Mouse (Mus musculus) midbrain, embryonic 14.5 days (tissue): ENCODE measurements around the gene Tns3. TPM values are rescaled to one million over a fixed set of nuclear protein-coding genes. Genes with fewer than 3 reads are reported as not detected.

Experiments used
- ATAC-seq: fragments of 200-750 bp; cut with Nextera tagmentation; 2 replicates; pipeline ENCODE4 v1.8.0; 2017; ENCODE audit warnings: moderate number of reproducible peaks, moderate library complexity; ENCODE audit not compliant: low FRiP score, low TSS enrichment
- DNase-seq: peaks from one replicate; pipeline ENCODE4 v3.0.0-alpha.2; 2015
- H3K27ac ChIP-seq: fragments of 300-500 bp; sonication (generic); replicated peaks from 2 replicates; pipeline ENCODE4 v1.5.1; 2014; ENCODE audit warnings: mild to moderate bottlenecking, low read depth, low read length, moderate library complexity
- H3K27me3 ChIP-seq: fragments of 300-500 bp; sonication (generic); 2 replicates; pipeline ENCODE4 v1.6.1; 2014; ENCODE audit warnings: low read length, control low read depth, mixed read lengths; ENCODE audit not compliant: control insufficient read depth, insufficient read depth
- H3K36me3 ChIP-seq: fragments of 300-500 bp; sonication (generic); 2 replicates; pipeline ENCODE4 v1.6.1; 2014; ENCODE audit warnings: low read length, control low read depth; ENCODE audit not compliant: control insufficient read depth, insufficient read depth
- H3K4me1 ChIP-seq: fragments of 300-500 bp; sonication (generic); 2 replicates; pipeline ENCODE4 v1.6.1; 2014; ENCODE audit warnings: mild to moderate bottlenecking, antibody characterized with exemption, low read length, control low read depth; ENCODE audit not compliant: control insufficient read depth, insufficient read depth
- H3K4me2 ChIP-seq: fragments of 300-500 bp; sonication (generic); 2 replicates; pipeline ENCODE4 v1.6.1; 2014; ENCODE audit warnings: mild to moderate bottlenecking, low read length, moderate library complexity
- H3K4me3 ChIP-seq: fragments of 300-500 bp; sonication (generic); replicated peaks from 2 replicates; pipeline ENCODE4 v1.5.1; 2014; ENCODE audit warnings: low read depth, low read length
- H3K9ac ChIP-seq: fragments of 300-500 bp; sonication (generic); replicated peaks from 2 replicates; pipeline ENCODE4 v1.6.1; 2014; ENCODE audit warnings: mild to moderate bottlenecking, low read length, moderate library complexity
- H3K9me3 ChIP-seq: fragments of 300-500 bp; sonication (generic); 2 replicates; pipeline ENCODE4 v1.6.1; 2016; ENCODE audit warnings: low read length, control low read depth, mixed read lengths; ENCODE audit not compliant: control insufficient read depth
- WGBS: fragments of 180-500 bp; shearing (Covaris S2); extraction: QIAGEN DNeasy Blood & Tissue Kit; methylation state at CpG from one replicate; pipeline ENCODE4 v1.1.7; 2014; 5-methylcytosine and 5-hydroxymethylcytosine counted together
- polyA plus RNA-seq: library from polyadenylated mRNA; unstranded; fragments of >200 nt; fragmentation: Nextera tagmentation; extraction: Ambion mirVana; gene quantifications from 2 replicates; pipeline ENCODE4 v1.2.1, GENCODE M21; 2014

Gene Tns3
- polyA plus RNA-seq, 1 experiment from 2014 or later, result 4.4 TPM

DNA sequence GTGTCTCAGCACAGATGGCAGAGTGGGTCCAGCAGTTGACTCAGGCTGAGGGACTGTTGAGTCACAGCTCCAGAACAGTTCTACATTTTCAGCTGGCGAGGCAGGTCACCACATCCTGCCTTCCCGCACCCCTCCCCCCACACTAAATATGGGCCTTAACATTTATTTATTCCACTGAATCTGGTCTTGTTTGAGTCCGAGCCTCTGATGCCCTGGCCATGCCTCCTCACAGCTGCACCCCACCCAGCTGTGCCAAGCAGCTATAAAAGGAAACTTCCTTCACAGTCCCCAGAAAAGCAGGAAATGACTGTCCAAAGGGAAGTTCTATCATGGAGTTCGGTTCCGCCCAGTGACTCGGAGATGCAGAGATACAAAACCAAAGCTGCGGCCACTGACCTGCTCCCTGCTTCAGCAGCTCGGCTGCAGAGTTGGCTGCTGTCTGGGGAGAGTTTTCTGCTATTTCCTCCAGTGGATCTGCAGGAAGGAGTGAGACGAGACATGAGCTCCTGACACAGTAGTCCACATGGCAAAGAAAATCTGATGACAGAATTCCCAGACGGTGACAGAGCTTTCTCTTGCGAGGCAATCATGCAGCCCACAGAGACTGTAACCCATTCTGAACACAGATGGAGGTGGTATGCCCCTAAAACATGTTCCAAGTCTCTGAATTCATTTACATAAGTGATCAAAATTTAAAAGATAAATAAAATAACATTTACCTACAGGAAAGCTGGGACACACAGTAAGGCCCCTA lies 220.6 kb downstream of the Tns3 start:
- Histone ChIP-seq H3K27me3 (no peaks in the 10 kb centered on the region), H3K9me3 (no peaks in the 10 kb centered on the region), H3K4me3 (no peak overlapping the region), H3K9ac (no peak overlapping the region), H3K36me3 (no peaks in the 10 kb centered on the region), H3K27ac (no peak overlapping the region), H3K4me2 (no peak overlapping the region), H3K4me1 (no peaks in the 10 kb centered on the region)
- WGBS, result 87% methylated on average over 11 of the region's 11 CpGs
- DNase-seq, result no peak
- ATAC-seq, result no peak

DNA sequence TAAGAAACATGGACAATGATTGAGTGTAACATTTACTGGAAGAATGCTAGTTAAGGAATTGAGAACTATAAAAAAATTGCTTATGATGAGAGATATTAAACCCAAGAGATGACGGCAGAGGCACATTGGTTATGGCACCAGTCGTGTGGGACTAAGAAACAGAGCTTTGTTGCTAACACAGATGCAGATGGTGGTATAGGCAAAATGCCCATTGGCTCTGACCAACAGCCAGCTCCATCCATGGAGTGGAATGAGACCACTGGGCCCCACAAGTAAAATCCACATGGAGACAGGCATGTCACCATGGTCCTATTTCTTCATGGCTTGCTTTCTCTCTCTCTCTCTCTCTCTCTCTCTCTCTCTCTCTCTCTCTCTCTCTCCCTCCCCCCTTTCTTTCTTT lies 223.6 kb downstream of the Tns3 start:
- no peak overlapping the region for H3K4me2 ChIP-seq
- H3K4me1 ChIP-seq, result no peaks in the 10 kb centered on the region
- no peak overlapping the region for H3K27ac ChIP-seq
- ATAC-seq (no peak), DNase-seq (no peak)
- H3K9me3 ChIP-seq, result no peaks in the 10 kb centered on the region
- 94% methylated on average over 2 of the region's 2 CpGs for WGBS
- H3K9ac ChIP-seq, result no peak overlapping the region
- no peaks in the 10 kb centered on the region for H3K27me3 ChIP-seq
- H3K36me3 ChIP-seq, result no peaks in the 10 kb centered on the region
- H3K4me3 ChIP-seq, result no peak overlapping the region

DNA sequence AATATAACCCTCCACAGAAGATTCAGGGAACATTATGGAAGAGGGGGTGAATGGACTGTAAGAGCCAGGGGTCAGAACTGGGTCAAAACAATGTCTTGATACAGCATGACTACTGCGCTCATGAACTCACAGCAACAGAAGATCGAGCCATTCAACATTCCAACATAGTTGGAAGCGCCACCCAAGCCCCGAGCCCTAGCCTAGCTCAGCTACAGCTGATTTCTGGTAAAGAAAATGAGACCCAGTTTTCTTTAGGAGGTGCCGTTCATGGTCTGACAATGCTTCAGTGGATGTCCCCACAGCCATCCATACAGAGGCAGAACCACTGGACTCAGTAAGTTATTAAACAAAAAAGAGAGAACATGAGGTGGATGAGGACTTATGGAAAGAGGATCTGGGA lies 224.1 kb downstream of the Tns3 start:
- no peaks in the 10 kb centered on the region for H3K27me3 ChIP-seq
- H3K4me1 ChIP-seq, result no peaks in the 10 kb centered on the region
- WGBS, result 96% methylated on average over 5 of the region's 5 CpGs
- no peaks in the 10 kb centered on the region for H3K9me3 ChIP-seq
- no peak for ATAC-seq
- H3K9ac ChIP-seq, result no peak overlapping the region
- no peaks in the 10 kb centered on the region for H3K36me3 ChIP-seq
- H3K4me3 ChIP-seq, result no peak overlapping the region
- no peak overlapping the region for H3K27ac ChIP-seq
- no peak overlapping the region for H3K4me2 ChIP-seq
- DNase-seq, result no peak

DNA sequence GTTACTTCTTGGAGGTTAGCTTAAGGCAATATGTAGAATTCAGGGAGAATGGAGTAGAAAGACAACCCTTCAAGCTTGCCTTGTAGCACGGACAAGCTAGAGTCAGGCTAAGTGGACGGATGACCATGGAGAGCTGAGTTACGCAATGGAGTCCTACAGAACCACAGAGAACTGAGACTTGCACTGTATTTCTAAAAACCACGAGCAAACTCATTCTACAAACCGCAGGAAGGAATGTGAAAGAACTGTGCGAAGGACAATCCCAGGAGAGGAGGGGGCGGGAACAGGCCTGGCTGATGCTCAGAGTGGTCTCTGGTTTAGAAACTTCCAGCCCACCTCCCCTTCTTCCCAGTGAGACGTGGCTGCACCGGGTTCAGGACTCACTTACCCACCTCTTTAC lies 225.3 kb downstream of the Tns3 start:
- DNase-seq, result no peak
- Histone ChIP-seq H3K4me1 (no peaks in the 10 kb centered on the region), H3K27ac (no peak overlapping the region), H3K27me3 (no peaks in the 10 kb centered on the region), H3K4me2 (no peak overlapping the region), H3K36me3 (0 out of 2 replicates have a peak, but pooled peaks cover under 1% of the 10 kb centered on the region), H3K4me3 (no peak overlapping the region), H3K9ac (no peak overlapping the region), H3K9me3 (no peaks in the 10 kb centered on the region)
- no peak for ATAC-seq
- 93% methylated on average over 9 of the region's 9 CpGs for whole genome bisulfite sequencing

DNA sequence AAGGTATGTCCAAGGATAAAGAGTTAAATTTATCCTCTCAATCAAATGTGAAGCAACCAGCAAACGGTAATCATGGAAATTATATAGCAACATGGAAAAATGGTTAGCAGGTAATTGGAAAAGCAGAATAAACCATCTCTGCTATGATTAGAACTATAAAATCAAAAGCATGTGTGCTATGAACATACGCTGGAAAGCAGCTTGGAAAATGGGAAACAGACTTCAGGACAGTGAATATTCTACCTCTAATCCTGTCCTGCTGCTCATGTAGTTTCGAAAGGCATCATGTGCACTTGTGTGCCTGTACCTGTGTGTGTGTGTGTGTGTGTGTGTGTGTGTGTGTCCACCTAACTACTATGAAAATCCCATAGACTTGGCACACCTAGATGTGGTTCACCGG lies 226.1 kb downstream of the Tns3 start:
- H3K36me3 ChIP-seq, result 0 out of 2 replicates have a peak, but pooled peaks cover 4% of the 10 kb centered on the region
- ATAC-seq, result no peak
- no peaks in the 10 kb centered on the region for H3K9me3 ChIP-seq
- no peak overlapping the region for H3K4me2 ChIP-seq
- DNase-seq, result no peak
- no peak overlapping the region for H3K9ac ChIP-seq
- H3K27me3 ChIP-seq, result no peaks in the 10 kb centered on the region
- no peak overlapping the region for H3K27ac ChIP-seq
- WGBS, result 97% methylated on average over 4 of the region's 4 CpGs
- no peaks in the 10 kb centered on the region for H3K4me1 ChIP-seq
- H3K4me3 ChIP-seq, result no peak overlapping the region

DNA sequence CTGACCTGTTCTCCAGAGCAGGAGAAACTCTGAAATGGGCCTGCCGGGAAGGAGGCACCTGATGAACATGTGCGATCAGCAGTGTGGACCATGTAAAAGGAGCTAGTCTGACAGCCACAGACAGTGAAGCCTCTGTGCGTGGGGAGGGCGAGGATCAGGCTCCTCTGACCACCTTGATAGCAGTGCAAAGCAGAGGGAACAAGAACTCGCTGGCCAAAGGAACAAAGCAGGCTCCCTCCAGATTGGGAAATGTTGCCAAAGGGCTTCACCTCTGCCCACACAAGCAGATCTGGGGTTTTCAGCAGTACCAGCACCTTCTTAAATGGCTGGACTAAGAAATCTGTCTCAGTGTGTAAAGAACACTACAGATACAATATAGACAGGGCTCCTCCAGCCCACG lies 229.2 kb downstream of the Tns3 start:
- ATAC-seq, result no peak
- Histone ChIP-seq H3K27me3 (no peaks in the 10 kb centered on the region), H3K27ac (no peak overlapping the region), H3K4me2 (no peak overlapping the region), H3K36me3 (0 out of 2 replicates have a peak, but pooled peaks cover 4% of the 10 kb centered on the region), H3K4me1 (no peaks in the 10 kb centered on the region), H3K9ac (no peak overlapping the region), H3K9me3 (no peaks in the 10 kb centered on the region), H3K4me3 (no peak overlapping the region)
- 92% methylated on average over 6 of the region's 6 CpGs for WGBS
- no peak for DNase-seq

DNA sequence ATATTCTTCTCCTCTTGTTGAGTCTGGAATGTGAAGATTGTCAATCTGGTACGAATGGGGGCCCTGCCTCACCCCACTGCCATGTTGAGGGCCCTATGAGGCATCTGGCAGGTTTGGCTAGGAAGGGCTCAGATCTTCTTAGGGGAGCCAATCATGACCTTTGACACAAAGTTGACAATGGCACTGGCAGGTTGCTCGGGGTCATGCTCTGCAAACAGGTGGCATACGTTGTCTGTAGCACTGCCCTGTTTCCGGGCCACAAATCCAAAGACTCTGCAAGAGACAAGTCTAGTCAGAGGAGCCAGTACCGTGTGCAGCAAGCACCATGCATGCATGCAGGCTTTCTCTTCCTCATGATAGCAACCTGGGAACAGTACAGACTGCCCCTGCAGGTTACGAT lies 230.0 kb downstream of the Tns3 start:
- Histone ChIP-seq H3K4me1 (no peaks in the 10 kb centered on the region), H3K27ac (no peak overlapping the region), H3K4me2 (no peak overlapping the region), H3K4me3 (no peak overlapping the region), H3K9ac (no peak overlapping the region), H3K9me3 (no peaks in the 10 kb centered on the region), H3K36me3 (0 out of 2 replicates have a peak, but pooled peaks cover 4% of the 10 kb centered on the region), H3K27me3 (no peaks in the 10 kb centered on the region)
- DNase-seq, result no peak
- WGBS, result 92% methylated on average over 6 of the region's 6 CpGs
- no peak for ATAC-seq

DNA sequence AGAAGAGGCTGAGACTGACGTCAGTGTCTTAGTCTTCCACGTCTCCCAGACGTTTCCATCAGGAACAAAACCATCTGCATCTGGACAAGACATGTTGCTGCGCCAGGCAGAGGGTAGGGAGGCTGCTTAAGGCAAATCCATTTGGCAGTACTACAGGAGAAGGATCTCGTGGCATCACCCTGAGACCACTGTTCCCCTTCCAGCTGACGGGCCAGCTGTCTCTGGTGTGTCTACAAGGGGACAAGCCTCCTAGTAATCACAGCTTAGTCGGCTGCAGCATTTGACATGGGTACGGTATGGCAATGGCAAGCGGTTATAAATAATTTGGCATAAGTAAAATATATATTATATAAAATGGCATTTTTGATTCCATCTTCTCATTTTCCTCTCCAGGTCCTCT lies 230.9 kb downstream of the Tns3 start:
- no peak overlapping the region for H3K27ac ChIP-seq
- no peaks in the 10 kb centered on the region for H3K9me3 ChIP-seq
- no peak overlapping the region for H3K4me3 ChIP-seq
- no peaks in the 10 kb centered on the region for H3K27me3 ChIP-seq
- WGBS, result 90% methylated on average over 9 of the region's 9 CpGs
- no peak overlapping the region for H3K4me2 ChIP-seq
- DNase-seq (no peak), ATAC-seq (no peak)
- H3K4me1 ChIP-seq, result no peaks in the 10 kb centered on the region
- H3K9ac ChIP-seq, result no peak overlapping the region
- 0 out of 2 replicates have a peak, but pooled peaks cover 4% of the 10 kb centered on the region for H3K36me3 ChIP-seq

DNA sequence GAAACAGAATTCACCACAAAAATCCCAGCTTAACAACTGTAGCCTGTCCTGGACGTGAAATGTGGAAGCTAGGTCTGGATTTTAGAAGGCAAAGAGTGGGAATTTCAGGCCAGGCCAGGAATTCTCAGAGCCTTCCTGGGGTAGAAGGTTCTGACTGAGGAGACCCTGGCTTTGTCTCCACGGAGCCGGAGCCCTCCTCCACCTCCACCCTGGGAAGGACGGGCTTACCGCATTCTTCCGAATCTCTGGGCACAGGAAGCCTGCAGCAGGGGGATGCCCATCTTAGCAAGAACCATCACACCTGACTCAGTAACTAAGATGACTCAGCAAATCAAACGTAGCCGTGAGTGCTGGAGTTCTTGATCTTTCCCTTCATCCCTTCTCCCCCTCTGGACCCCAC lies 231.4 kb downstream of the Tns3 start:
- 93% methylated on average over 8 of the region's 8 CpGs for WGBS
- no peak overlapping the region for H3K27ac ChIP-seq
- no peak overlapping the region for H3K4me2 ChIP-seq
- no peak overlapping the region for H3K9ac ChIP-seq
- no peaks in the 10 kb centered on the region for H3K9me3 ChIP-seq
- no peak for ATAC-seq
- H3K36me3 ChIP-seq, result 0 out of 2 replicates have a peak, but pooled peaks cover 4% of the 10 kb centered on the region
- no peak overlapping the region for H3K4me3 ChIP-seq
- DNase-seq, result no peak
- H3K27me3 ChIP-seq, result no peaks in the 10 kb centered on the region
- no peaks in the 10 kb centered on the region for H3K4me1 ChIP-seq
